Mouse (Mus musculus) kidney, postnatal 4 days (tissue): ENCODE measurements around the gene Pet117.

Experiments used
- DNase-seq, 2 experiments: peaks; one replicate each; pipeline ENCODE4 v3.0.0; 2021; ENCODE audit warnings: mixed read lengths in 2 of 2

The Pet117 gene

GRCm38 (mm10) chr2:144382624-144383138 is 13.9 kb downstream of the Pet117 start:
- DNase-seq, result no peak

GRCm38 (mm10) chr2:144386296-144386695 is 17.5 kb downstream of the Pet117 start:
- no peak for DNase-seq

GRCm38 (mm10) chr2:144388416-144388815 is 19.6 kb downstream of the Pet117 start:
- no peak for DNase-seq

- no peak for DNase-seq
These were observed 30.7 kb downstream of the Pet117 start for GRCm38 (mm10) chr2:144399531-144399930.

GRCm38 (mm10) chr2:144400659-144401058 is 31.9 kb downstream of the Pet117 start:
- DNase-seq, result no peak

- no peak for DNase-seq
These were observed 40.2 kb downstream of the Pet117 start for GRCm38 (mm10) chr2:144409037-144409436.

- no peak for DNase-seq
These were observed 41.8 kb downstream of the Pet117 start for GRCm38 (mm10) chr2:144410603-144411002.

- no peak for DNase-seq
These were observed 45.9 kb downstream of the Pet117 start for GRCm38 (mm10) chr2:144414646-144415045.

- DNase-seq, result peak in 1 of 2 experiments; percentile 21
These were observed 48.1 kb downstream of the Pet117 start for GRCm38 (mm10) chr2:144416859-144417258.

- peak; percentile 28 to 46 for DNase-seq
These were observed 49.3 kb downstream of the Pet117 start for GRCm38 (mm10) chr2:144418062-144418461.

GRCm38 (mm10) chr2:144422094-144422675 is 53.4 kb downstream of the Pet117 start:
- DNase-seq, result peak; percentile 15 to 22
